ENCODE assay signal across 8 mouse cellular contexts in the genomic region with DNA sequence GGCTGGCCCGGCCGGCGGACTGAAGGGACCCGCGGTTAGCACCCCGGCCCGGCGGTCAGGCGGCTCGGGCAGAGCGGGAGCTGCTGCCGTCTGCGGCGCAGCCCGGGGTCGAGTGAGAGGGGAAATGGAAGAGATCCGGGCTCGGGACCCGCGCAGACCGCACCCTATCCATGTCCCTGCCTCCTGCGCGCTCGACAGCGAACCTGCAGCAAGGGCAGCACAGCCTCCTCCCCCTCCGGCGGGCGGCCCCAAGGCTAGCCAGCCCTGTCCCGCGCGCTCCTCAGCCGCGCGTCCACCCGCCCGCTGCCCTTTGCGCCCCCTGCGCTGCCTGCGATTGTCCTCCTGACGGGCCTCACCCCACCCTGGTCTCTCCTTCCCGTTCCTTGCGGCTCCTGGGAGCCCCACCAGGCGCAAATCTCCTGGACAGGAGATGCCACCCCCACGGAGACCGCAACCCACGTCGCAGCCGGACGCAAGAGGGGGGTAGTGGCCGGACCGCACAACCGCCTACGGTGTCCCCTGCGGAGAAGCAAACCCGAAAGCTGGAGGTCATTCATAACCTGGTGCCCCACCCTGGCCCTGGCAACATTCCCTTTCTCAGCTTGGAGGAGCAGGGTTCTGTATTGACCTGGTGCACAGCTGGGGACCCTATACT. TPM values are rescaled to one million over a fixed set of nuclear protein-coding genes. Genes with fewer than 3 reads are reported as not detected.
A peak's percentile ranks its signal among the peaks of the same experiment; 100 is the strongest.
DNase-seq lines count a peak whose midpoint lies in the region; ATAC-seq and TF ChIP-seq lines count a peak whose summit lies in the region.

A gene (minus strand): TSS at position 117 of the 655 bp plus-strand sequence.

- H3K9ac ChIP-seq in embryonic facial prominence, embryonic 15.5 days = no peak within 1 kb of the TSS

- H3K27me3 ChIP-seq in embryonic facial prominence, embryonic 15.5 days = peaks cover 93% of the 10 kb centered on the region
- H3K27me3 ChIP-seq in kidney, adult 2 months (replicated peaks; ENCODE audit: control insufficient read depth, insufficient read depth, low read length) = peaks cover 2% of the 10 kb centered on the region; the same call in 1 of the 2 replicates
- peaks cover 99% of the 10 kb centered on the region for H3K27me3 ChIP-seq in midbrain, embryonic 10.5 days (ENCODE audit: low read depth, poor library complexity, severe bottlenecking)

- TF ChIP-seq POLR2A in kidney, adult 2 months (IDR thresholded peaks at IDR 0.05; ENCODE audit: low read depth, low read length) = no peak

- peak within 1 kb of the TSS; percentile 41 for H3K4me3 ChIP-seq in embryonic facial prominence, embryonic 15.5 days (replicated peaks)
- H3K4me3 ChIP-seq in kidney, adult 2 months (ENCODE audit: insufficient read depth, low read depth, low read length) = peak within 1 kb of the TSS; percentile 59
- H3K4me3 ChIP-seq in midbrain, embryonic 10.5 days = peak within 1 kb of the TSS; percentile 52

- peak within 1 kb of the TSS; percentile 61 for H3K4me2 ChIP-seq in embryonic facial prominence, embryonic 15.5 days (replicated peaks)

- peaks cover 35% of the 10 kb centered on the region for H3K4me1 ChIP-seq in embryonic facial prominence, embryonic 15.5 days
- H3K4me1 ChIP-seq in kidney, adult 2 months (ENCODE audit: control insufficient read depth, insufficient read depth, low read length) = peaks cover 20% of the 10 kb centered on the region
- peaks cover 46% of the 10 kb centered on the region for H3K4me1 ChIP-seq in midbrain, embryonic 10.5 days

- ATAC-seq in embryonic facial prominence, embryonic 15.5 days (ENCODE audit: insufficient number of reproducible peaks, low FRiP score, low TSS enrichment, low read depth) = no peak
- no peak for ATAC-seq in megakaryocyte-erythroid progenitor cell, adult 5-6 weeks (replicated peaks; ENCODE audit: low FRiP score, low TSS enrichment, poor library complexity, severe bottlenecking)

- no peak within 1 kb of the TSS for H3K27ac ChIP-seq in embryonic facial prominence, embryonic 15.5 days (replicated peaks)
- H3K27ac ChIP-seq in kidney, adult 2 months (ENCODE audit: insufficient read depth, low read depth, low read length) = peak within 1 kb of the TSS; percentile 94
- no peak within 1 kb of the TSS for H3K27ac ChIP-seq in midbrain, embryonic 10.5 days (replicated peaks)

- WGBS in embryonic facial prominence, embryonic 15.5 days = 2% methylated on average over 43 of the region's 55 CpGs
- WGBS in kidney, adult 2 months = 2% methylated on average over 54 of the region's 55 CpGs
- 1% methylated on average over 55 of the region's 55 CpGs for WGBS in midbrain, embryonic 10.5 days

- DNase-seq in cerebellum, postnatal 14 days = peak; percentile 8 to 20
- no peak for DNase-seq in cerebellum, postnatal 36 days
- DNase-seq in kidney, adult 2 months = peak; percentile 79
- peak; percentile 48 for DNase-seq in midbrain, embryonic 10.5 days (ENCODE audit: low spot score)
- DNase-seq in urinary bladder, adult 2 months (ENCODE audit: low spot score) = no peak
- DNase-seq in lung, postnatal 10 days = no peak

- no peak for TF ChIP-seq CTCF in kidney, adult 2 months (conservative IDR thresholded peaks at IDR 0.05; ENCODE audit: insufficient read depth, insufficient read length, low read depth, low read length)

- H3K36me3 ChIP-seq in embryonic facial prominence, embryonic 15.5 days = no peaks in the 10 kb centered on the region
- no peaks in the 10 kb centered on the region for H3K36me3 ChIP-seq in kidney, adult 2 months (ENCODE audit: control insufficient read depth, insufficient read depth, low read length)
- H3K36me3 ChIP-seq in midbrain, embryonic 10.5 days = no peaks in the 10 kb centered on the region

- H3K9me3 ChIP-seq in embryonic facial prominence, embryonic 15.5 days (replicated peaks) = no peaks in the 10 kb centered on the region
- no peaks in the 10 kb centered on the region for H3K9me3 ChIP-seq in midbrain, embryonic 10.5 days (replicated peaks)

RNA-seq across cellular contexts. Expression of the gene that starts here (rescaled TPM):
- 1.6 and 1.7 TPM in 2 replicates for polyA plus RNA-seq in embryonic facial prominence, embryonic 15.5 days (2015; fragmentation: Nextera tagmentation; extraction: Ambion mirVana)
- 30.3 and 43.5 TPM in 2 replicates for polyA plus RNA-seq in kidney, adult 2 months (2012; rRNA removed)
- 0.12 and 0.17 TPM in 2 replicates for polyA plus RNA-seq in midbrain, embryonic 10.5 days (2016; fragmentation: Nextera tagmentation; extraction: Ambion mirVana)
- polyA plus RNA-seq in urinary bladder, adult 2 months (2012; rRNA removed) = 0.16 and 0.21 TPM in 2 replicates
- not detected in 2 replicates for total RNA-seq in megakaryocyte-erythroid progenitor cell, adult 5-6 weeks (2014; fragmentation: Nextera tagmentation)
- 0.80 TPM in 1 of 2 replicates, not detected in the other for total RNA-seq in megakaryocyte-erythroid progenitor cell, adult 5-6 weeks (2017)

Comparison
In these comparisons a context has a peak if more than half of its experiments do, and no peak if none do; other contexts are left out.
1. RNA of the gene that starts here (polyA plus RNA-seq): 30.3 to 43.5 TPM in kidney, adult 2 months; 1.6 to 1.7 TPM in embryonic facial prominence, embryonic 15.5 days, 0.16 to 0.21 TPM in urinary bladder, adult 2 months and 0.12 to 0.17 TPM in midbrain, embryonic 10.5 days; every median in the first group is over 10 times any median in the second.
2. DNase-seq: peak in cerebellum, postnatal 14 days (2 of 2) and kidney, adult 2 months (single experiment); none in cerebellum, postnatal 36 days (0 of 2), urinary bladder, adult 2 months (single experiment) and lung, postnatal 10 days (single experiment).
3. Peak in DNase-seq and H3K4me3 ChIP-seq in midbrain, embryonic 10.5 days; RNA of the gene not detected or under 1 TPM.
4. Peak in every context shown above with its lines, with median percentiles within 50 percentile points of each other: H3K4me3 ChIP-seq.